Mouse (Mus musculus) spleen, postnatal 4 days (tissue): ENCODE measurements around the gene Dagla.

ENCODE experiments used
- DNase-seq, 2 experiments: peaks; one replicate each; pipeline ENCODE4 v3.0.0; 2022; ENCODE audit warnings: low spot score in 2 of 2

Gene Dagla

GRCm38 (mm10) chr19:10304810-10305544 is at the start of gene Dagla:
Dagla (minus strand) TSS chr19:10304877.
- DNase-seq = peak; percentile 53 to 87

DNA sequence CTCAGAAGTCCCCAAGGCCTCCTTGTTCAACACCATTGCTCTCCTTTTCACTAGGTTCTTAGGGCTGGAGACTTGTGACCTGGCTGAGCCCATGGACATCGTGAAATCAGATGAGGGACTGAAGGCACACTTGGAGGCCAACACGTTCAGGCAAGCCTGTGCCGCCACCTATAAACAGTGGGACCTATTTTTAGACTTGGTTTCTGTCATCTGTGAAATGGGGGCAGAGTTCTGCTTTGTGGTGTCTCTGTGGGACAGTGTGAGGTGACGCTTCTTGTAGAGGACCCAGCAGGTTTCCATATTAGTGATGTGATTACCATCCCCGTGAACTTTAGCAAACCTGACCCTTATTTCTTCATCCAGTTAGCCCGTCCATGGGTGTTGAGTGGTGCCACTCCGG is 47.5 kb upstream of the Dagla start:
- no peak for DNase-seq

- no peak for DNase-seq
Measured at GRCm38 (mm10) chr19:10347628-10348273, 43.1 kb upstream of the Dagla start.

DNA sequence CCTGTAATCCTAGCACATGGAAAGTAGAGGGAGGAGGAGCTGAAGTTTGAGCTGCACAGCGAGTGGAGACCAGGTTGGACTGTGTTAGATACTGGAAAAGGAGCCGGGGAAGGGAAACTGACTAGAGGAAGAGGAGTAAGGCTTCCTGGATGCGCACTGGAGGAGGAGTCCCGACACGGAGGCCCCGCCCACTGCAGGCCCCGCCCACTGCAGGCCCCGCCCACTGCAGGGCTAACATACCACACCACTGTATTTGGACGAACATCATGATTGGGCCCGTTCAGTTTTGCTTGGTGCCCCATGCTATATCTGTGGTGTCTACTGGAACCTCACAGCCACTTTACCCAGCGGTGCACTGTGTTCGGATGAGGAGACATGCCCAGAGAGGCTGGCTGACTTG is 41.0 kb upstream of the Dagla start:
- DNase-seq = no peak

GRCm38 (mm10) chr19:10343866-10344265 is 39.2 kb upstream of the Dagla start:
- no peak for DNase-seq

DNA sequence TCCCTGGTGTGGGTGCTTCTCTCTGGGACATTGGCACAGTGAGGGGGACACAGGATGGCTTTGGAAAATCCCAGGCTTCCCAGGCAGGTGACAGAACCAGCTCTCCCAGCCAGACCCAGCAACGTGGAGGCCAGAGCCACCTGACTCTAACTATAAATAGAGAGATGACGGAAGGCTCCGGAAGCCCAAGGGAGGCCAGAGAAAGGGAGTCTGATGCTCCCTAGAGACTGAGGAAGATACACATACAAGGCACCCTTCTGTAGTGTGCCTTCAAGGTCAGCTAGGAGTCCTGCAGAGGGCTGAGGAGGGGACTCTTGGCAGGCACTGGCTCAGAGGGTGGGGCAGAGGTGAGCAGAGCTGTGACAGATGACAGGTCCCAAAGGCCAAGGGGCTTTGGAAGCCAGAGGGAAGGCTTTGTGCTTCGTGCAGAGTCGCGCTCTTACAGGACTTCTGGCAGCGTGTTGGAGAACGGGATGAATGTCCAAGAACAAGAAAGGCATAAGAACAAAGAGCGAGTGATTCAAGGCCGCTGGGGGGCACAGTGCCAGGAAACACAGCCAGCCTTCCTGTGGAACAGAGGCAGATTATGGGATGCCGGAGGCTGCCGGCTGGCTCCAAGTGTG is 37.3 kb upstream of the Dagla start:
- DNase-seq = no peak

GRCm38 (mm10) chr19:10341152-10341551 is 36.5 kb upstream of the Dagla start:
- DNase-seq = peak; percentile 27 to 77

DNA sequence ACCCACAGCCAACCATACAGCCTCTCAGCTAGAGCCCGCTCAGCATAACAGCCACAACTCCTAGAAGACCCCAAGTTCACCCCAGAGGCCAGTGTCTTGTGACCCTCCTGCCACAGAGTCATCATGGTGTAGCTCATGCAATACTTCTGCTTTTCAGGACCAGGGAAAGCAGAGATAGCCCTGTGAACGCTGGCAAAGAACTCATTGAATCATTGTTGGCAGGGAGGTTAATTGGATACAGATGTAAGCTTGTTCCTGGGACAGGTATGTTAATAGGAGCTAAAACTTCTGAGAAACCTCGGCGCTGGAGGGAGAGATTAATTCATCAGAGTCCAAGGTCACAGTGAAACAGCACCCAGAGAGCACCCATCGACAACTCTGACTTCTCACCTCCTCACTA is 36.0 kb upstream of the Dagla start:
- no peak for DNase-seq

GRCm38 (mm10) chr19:10339271-10339670 is 34.6 kb upstream of the Dagla start:
- no peak for DNase-seq

GRCm38 (mm10) chr19:10338724-10339123 is 34.0 kb upstream of the Dagla start:
- no peak for DNase-seq

GRCm38 (mm10) chr19:10334467-10334866 is 29.8 kb upstream of the Dagla start:
- no peak for DNase-seq

- DNase-seq = peak; percentile 30 to 73
Measured at GRCm38 (mm10) chr19:10333545-10334252, 29.0 kb upstream of the Dagla start.

DNA sequence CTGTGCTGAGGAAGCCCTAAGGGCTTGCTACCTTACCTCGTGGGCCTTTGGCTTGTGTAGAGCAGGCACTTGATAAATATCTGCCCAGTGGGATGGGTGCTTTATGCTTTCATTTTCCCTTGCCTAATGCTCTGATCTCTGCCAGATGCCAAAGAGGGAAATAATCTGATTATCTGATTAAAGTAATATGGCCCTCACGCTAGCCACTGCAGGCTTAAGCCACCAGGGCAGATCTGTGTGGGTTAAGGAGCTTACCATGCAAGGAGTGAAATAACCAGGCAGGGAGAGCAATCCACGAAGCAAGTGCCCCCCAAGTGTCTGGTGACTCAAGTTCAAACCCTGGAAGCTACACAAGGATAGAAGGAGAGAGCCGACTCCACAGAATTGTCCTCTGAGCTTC is 27.0 kb upstream of the Dagla start:
- DNase-seq = no peak

DNA sequence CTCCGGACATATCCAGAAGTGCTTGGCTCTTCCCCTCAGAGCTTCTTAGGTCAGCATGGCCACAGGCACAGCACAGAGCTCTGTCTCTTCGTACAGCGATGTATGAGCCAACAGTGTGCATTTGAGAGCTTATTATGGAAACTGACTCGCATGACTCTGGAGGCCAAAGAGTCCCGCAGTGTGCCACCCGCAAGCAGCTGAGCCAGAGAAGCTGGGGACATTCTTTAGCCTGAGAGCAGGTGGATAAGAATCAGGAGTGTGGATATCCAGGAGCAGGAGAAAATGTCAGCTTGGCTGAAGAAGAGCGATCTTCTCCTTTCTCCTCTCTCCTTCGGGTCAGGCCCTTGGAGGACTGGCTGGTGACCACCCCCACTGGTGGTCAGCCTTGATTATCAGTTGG is 24.4 kb upstream of the Dagla start:
- DNase-seq = no peak

- DNase-seq = no peak
Measured at GRCm38 (mm10) chr19:10326609-10327008, 21.9 kb upstream of the Dagla start.

GRCm38 (mm10) chr19:10323860-10324259 is 19.2 kb upstream of the Dagla start:
- no peak for DNase-seq

- DNase-seq = no peak
Measured at GRCm38 (mm10) chr19:10323362-10323837, 18.7 kb upstream of the Dagla start.

GRCm38 (mm10) chr19:10317795-10318194 is 13.1 kb upstream of the Dagla start:
- no peak for DNase-seq

- no peak for DNase-seq
Measured at GRCm38 (mm10) chr19:10317358-10317757, 12.7 kb upstream of the Dagla start.

DNA sequence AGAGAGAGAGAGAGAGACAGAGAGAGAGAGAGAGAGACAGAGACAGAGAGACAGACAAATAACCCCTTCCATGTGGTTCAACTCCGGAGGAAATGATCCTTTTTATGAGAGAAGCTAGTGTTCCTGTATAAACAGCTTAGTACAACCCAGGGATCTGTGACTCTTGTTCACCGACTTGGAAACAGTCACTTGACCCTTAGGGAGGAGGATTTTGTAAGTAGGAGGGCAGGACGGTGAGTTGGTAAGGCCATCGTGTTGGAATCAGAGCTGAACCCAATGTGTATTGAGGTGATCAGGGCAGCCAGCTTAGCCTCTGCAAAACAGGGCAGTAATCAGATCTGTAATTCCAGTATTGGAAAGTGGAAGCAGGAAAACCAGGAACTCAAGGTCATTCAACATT is 12.3 kb upstream of the Dagla start:
- no peak for DNase-seq

DNA sequence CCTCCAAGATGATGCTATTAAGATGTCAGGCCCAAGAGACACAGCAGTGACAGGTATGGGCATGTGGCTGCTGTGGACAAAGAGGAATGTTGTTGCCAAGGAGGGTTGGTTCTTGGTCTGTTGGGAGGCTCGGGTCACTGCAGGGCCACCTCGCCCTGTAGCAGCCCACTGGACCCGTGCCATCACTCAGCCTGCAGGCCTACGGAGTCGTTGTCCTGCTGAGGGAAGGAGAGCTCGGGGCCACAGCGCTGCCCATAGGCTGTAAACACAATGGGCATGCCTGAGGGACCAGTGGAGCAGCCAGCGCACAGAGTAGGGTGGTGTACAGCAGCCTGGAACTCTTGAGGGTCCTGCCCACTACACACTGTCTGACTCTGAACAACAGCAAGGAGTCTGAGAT is 7.4 kb upstream of the Dagla start:
- no peak for DNase-seq

GRCm38 (mm10) chr19:10308990-10309389 is 4.3 kb upstream of the Dagla start:
- DNase-seq = no peak
